Mouse (Mus musculus): ENCODE data around the gene Atp2b2. TPM values are rescaled to one million over a fixed set of nuclear protein-coding genes. Genes with fewer than 3 reads are reported as not detected.
A peak's percentile ranks its signal among the peaks of the same experiment; 100 is the strongest.

Atp2b2 gene
- total RNA-seq, 1 experiment from 2014 or later = 4.7 TPM

GRCm38 (mm10) chr6:113856095-113856646 is 186.2 kb downstream of the Atp2b2 start:
- DNase-seq = no peak

- DNase-seq = no peak
These were observed 186.8 kb downstream of the Atp2b2 start for GRCm38 (mm10) chr6:113855581-113855980.

GRCm38 (mm10) chr6:113852318-113852717 is 190.1 kb downstream of the Atp2b2 start:
- DNase-seq = peak; percentile 86

GRCm38 (mm10) chr6:113849819-113850218 is 192.6 kb downstream of the Atp2b2 start:
- DNase-seq = no peak

GRCm38 (mm10) chr6:113848655-113849054 is 193.8 kb downstream of the Atp2b2 start:
- DNase-seq = no peak

- DNase-seq = no peak
These were observed 195.3 kb downstream of the Atp2b2 start for GRCm38 (mm10) chr6:113847092-113847491.

GRCm38 (mm10) chr6:113843248-113843647 is 199.2 kb downstream of the Atp2b2 start:
- DNase-seq = no peak

- DNase-seq = no peak
These were observed 203.9 kb downstream of the Atp2b2 start for GRCm38 (mm10) chr6:113838493-113838892.

GRCm38 (mm10) chr6:113837740-113838139 is 204.7 kb downstream of the Atp2b2 start:
- DNase-seq = no peak

GRCm38 (mm10) chr6:113836545-113836944 is 205.9 kb downstream of the Atp2b2 start:
- no peak for DNase-seq

GRCm38 (mm10) chr6:113830463-113830862 is 211.9 kb downstream of the Atp2b2 start:
- DNase-seq = no peak

- no peak for DNase-seq
These were observed 215.1 kb downstream of the Atp2b2 start for GRCm38 (mm10) chr6:113827309-113827708.

- DNase-seq = peak; percentile 67
These were observed 220.0 kb downstream of the Atp2b2 start for GRCm38 (mm10) chr6:113822417-113822816.

- DNase-seq = no peak
These were observed 225.7 kb downstream of the Atp2b2 start for GRCm38 (mm10) chr6:113816690-113817089.

GRCm38 (mm10) chr6:113811462-113811861 is 231.0 kb downstream of the Atp2b2 start:
- no peak for DNase-seq

GRCm38 (mm10) chr6:113810667-113811066 is 231.7 kb downstream of the Atp2b2 start:
- no peak for DNase-seq

GRCm38 (mm10) chr6:113806241-113806640 is 236.2 kb downstream of the Atp2b2 start:
- DNase-seq = no peak

- no peak for DNase-seq
These were observed 241.2 kb downstream of the Atp2b2 start for GRCm38 (mm10) chr6:113801233-113801632.

GRCm38 (mm10) chr6:113799915-113800314 is 242.5 kb downstream of the Atp2b2 start:
- no peak for DNase-seq

- no peak for DNase-seq
These were observed 243.1 kb downstream of the Atp2b2 start for GRCm38 (mm10) chr6:113799349-113799748.

GRCm38 (mm10) chr6:113798921-113799320 is 243.5 kb downstream of the Atp2b2 start:
- DNase-seq = no peak

GRCm38 (mm10) chr6:113795241-113795702 is 247.1 kb downstream of the Atp2b2 start:
- no peak for DNase-seq

- DNase-seq = no peak
These were observed 250.0 kb downstream of the Atp2b2 start for GRCm38 (mm10) chr6:113792368-113792767.

GRCm38 (mm10) chr6:113791012-113791411 is 251.4 kb downstream of the Atp2b2 start:
- no peak for DNase-seq

Measured in adrenal gland, postnatal 14 days (tissue).